Mouse (Mus musculus): ENCODE measurements at regions not wholly inside any gene's neighbourhood (a gene's known extent, or its start where the extent isn't known, plus 50 kb on each side); places are given as distances from the start of the nearest gene placed in this dataset.

DNA sequence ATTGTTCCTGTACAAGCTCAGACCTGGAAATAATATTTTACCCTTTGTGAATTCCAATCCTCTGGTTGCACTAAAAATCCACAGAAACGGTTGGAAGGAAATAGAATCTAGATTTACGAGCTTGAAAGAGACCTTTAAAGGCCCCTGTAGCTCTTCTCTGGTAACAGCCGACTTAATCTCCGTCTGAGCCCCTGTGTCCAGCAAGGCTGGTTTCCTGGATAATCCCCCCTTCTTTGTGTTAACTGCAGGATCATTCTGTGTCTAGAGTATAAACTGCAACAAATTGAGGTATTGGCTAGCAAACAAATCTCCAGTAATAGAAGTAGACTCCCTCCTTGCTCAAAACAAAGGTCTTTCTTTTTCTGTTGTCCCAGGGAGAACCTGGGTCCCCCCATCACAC is 56.5 kb upstream of the Slc1a1 start:
- H3K4me3 ChIP-seq (ENCODE audit: low read depth, low read length) = no peak overlapping the region
- DNase-seq = no peak
- H3K9me3 ChIP-seq (ENCODE audit: low read depth, low read length) = no peaks in the 10 kb centered on the region
- no peak overlapping the region for H3K27ac ChIP-seq (ENCODE audit: low read depth)
- TF ChIP-seq CTCF (IDR thresholded peaks at IDR 0.05; ENCODE audit: low read depth) = no peak
- H3K9ac ChIP-seq = no peak overlapping the region
- no peak overlapping the region for H3K4me2 ChIP-seq
- WGBS = 73% methylated on average over 4 of the region's 4 CpGs
- no peak for ATAC-seq (ENCODE audit: insufficient read depth)
- no peaks in the 10 kb centered on the region for H3K27me3 ChIP-seq (ENCODE audit: insufficient read depth, low read length)
- H3K36me3 ChIP-seq (ENCODE audit: insufficient read depth) = no peaks in the 10 kb centered on the region
- H3K4me1 ChIP-seq (ENCODE audit: insufficient read depth) = no peaks in the 10 kb centered on the region; the same call in 1 of the 2 replicates

DNA sequence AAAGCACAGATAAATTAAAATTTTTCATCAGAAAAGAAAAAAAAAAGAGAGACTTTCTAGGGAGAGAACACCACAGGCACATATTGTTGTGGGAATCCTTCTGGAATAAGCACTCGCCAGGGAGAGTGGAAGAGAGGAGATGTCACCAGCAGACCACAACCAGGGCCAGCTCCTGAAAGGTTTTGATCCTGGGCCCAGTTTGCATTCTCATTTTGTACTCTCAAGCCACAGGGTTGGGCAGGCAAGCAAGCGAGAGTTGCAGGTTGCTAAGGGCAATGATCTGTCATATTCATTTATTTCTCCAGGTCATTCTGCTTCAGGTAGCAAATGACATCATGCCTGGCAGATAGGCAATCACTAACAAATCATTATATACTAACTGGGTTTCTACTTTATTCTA is 52.9 kb upstream of the Slc1a1 start:
- TF ChIP-seq CTCF (IDR thresholded peaks at IDR 0.05; ENCODE audit: low read depth) = no peak
- no peak for DNase-seq
- Histone ChIP-seq H3K4me2 (no peak overlapping the region), H3K4me1 (ENCODE audit: insufficient read depth) (no peaks in the 10 kb centered on the region; the same call in 1 of the 2 replicates), H3K9ac (no peak overlapping the region), H3K9me3 (ENCODE audit: low read depth, low read length) (no peaks in the 10 kb centered on the region), H3K27me3 (ENCODE audit: insufficient read depth, low read length) (no peaks in the 10 kb centered on the region), H3K4me3 (ENCODE audit: low read depth, low read length) (no peak overlapping the region), H3K27ac (ENCODE audit: low read depth) (no peak overlapping the region), H3K36me3 (ENCODE audit: insufficient read depth) (no peaks in the 10 kb centered on the region)
- no peak for ATAC-seq (ENCODE audit: insufficient read depth)
- WGBS = 74% methylated on average over 2 of the region's 2 CpGs

Measured in lung, embryonic 14.5 days (tissue).